Mouse (Mus musculus) Patski (cell line): ENCODE measurements around the gene Borcs7. TPM values are rescaled to one million over a fixed set of nuclear protein-coding genes. Genes with fewer than 3 reads are reported as not detected.

Experiments
- ATAC-seq: fragments of 100-300 bp; one replicate; pipeline ENCODE4 v1.8.0; 2021
- CTCF ChIA-PET: fragments of 350-600 bp; sonication (Branson Sonifier 250); formaldehyde crosslinking; loops from one replicate; lab custom pipeline; 2022; ENCODE audit warnings: inconsistent platforms; lab: Charles Lee
- POLR2A ChIA-PET: fragments of 350-600 bp; sonication (Branson Sonifier 250); formaldehyde crosslinking; loops from one replicate; lab custom pipeline; 2022; ENCODE audit warnings: antibody characterized with exemption, inconsistent platforms; lab: Charles Lee
- DNase-seq: peaks from one replicate; pipeline ENCODE4 v3.0.0-alpha.2; 2011; ENCODE audit warnings: low read depth, low spot score
- H3K27me3 ChIP-seq: fragments of 371-371 bp; one replicate; pipeline ENCODE4 v1.5.1; 2021
- CTCF ChIP-seq: fragments of 100-300 bp; IDR thresholded peaks from one replicate; pipeline ENCODE4 v1.5.1; 2021
- in situ Hi-C: fragments of 300-500 bp; cut with MboI; formaldehyde crosslinking; loops from 3 replicates; pipeline ENCODE4 v1.11.1; 2018; ENCODE audit warnings: low pct_unique_long_range_greater_than_20kb, mixed read lengths
- polyA plus RNA-seq: library from polyadenylated mRNA; unstranded; gene quantifications from one replicate; pipeline ENCODE4 v1.2.3, GENCODE M21; 2021

Borcs7 gene
- polyA plus RNA-seq, 1 experiment from 2014 or later, result 8.3 TPM

- TF ChIP-seq CTCF, result no peak
- ATAC-seq (no peak), DNase-seq (no peak)
- in situ Hi-C loops, result no loop called here
- H3K27me3 ChIP-seq, result peaks cover 19% of the 10 kb centered on the region
- ChIA-PET POLR2A (no interaction called here), CTCF (interaction anchor here (0.5 to 1.5 kb wide), 2 partner anchors 9 to 14 kb away, joined by 3 to 4 read pairs; no protein-coding TSS in a partner anchor)
Observed at GRCm38 (mm10) chr19:46707296-46708151, 17.8 kb downstream of the Borcs7 start, which contains the start of gene As3mt. TSS of gene As3mt (plus strand) at chr19:46707458.

- ChIA-PET POLR2A (no interaction called here), CTCF (interaction anchor here (1.5 kb wide), 1 partner anchor 39 kb away, joined by 4 read pairs; no protein-coding TSS in a partner anchor)
- in situ Hi-C loops, result no loop called here
Observed at GRCm38 (mm10) chr19:46710614-46711013, 20.9 kb downstream of the Borcs7 start.

GRCm38 (mm10) chr19:46714234-46714633, 24.5 kb downstream of the Borcs7 start:
- ChIA-PET CTCF (interaction anchor here (1.6 kb wide), 1 partner anchor 9 kb away, joined by 4 read pairs; no protein-coding TSS in a partner anchor), POLR2A (no interaction called here)
- in situ Hi-C loops, result no loop called here
- no peak for TF ChIP-seq CTCF
- ATAC-seq (no peak), DNase-seq (no peak)
- H3K27me3 ChIP-seq, result peaks cover 20% of the 10 kb centered on the region

More at GRCm38 (mm10) chr19:46710614-46711013, 20.9 kb downstream of the Borcs7 start:
- TF ChIP-seq CTCF, result no peak
- DNase-seq (no peak), ATAC-seq (no peak)
- peaks cover 21% of the 10 kb centered on the region for H3K27me3 ChIP-seq

GRCm38 (mm10) chr19:46715016-46715415, 25.3 kb downstream of the Borcs7 start:
- peaks cover 21% of the 10 kb centered on the region for H3K27me3 ChIP-seq
- ATAC-seq (no peak), DNase-seq (no peak)
- no peak for TF ChIP-seq CTCF
- in situ Hi-C loops, result no loop called here
- CTCF ChIA-PET, result interaction anchor here (0.8 kb wide), 1 partner anchor 9 kb away, joined by 4 read pairs; no protein-coding TSS in a partner anchor
- POLR2A ChIA-PET, result interaction anchor here (0.6 to 0.8 kb wide), 2 partner anchors 24 to 25 kb away, joined by 4 read pairs; no protein-coding TSS in a partner anchor

- CTCF ChIA-PET, result no interaction called here
- TF ChIP-seq CTCF, result no peak
- ATAC-seq (no peak), DNase-seq (no peak)
- in situ Hi-C loops, result no loop called here
- H3K27me3 ChIP-seq, result peaks cover 33% of the 10 kb centered on the region
- POLR2A ChIA-PET, result no interaction called here
Observed at GRCm38 (mm10) chr19:46718150-46718549, 28.4 kb downstream of the Borcs7 start.

- no peak for DNase-seq
- ChIA-PET CTCF (interaction anchor here (1.8 kb wide), 1 partner anchor 11 kb away, joined by 4 read pairs; no protein-coding TSS in a partner anchor), POLR2A (interaction anchor here (0.5 kb wide), 1 partner anchor 216 kb away, joined by 6 read pairs; no protein-coding TSS in a partner anchor)
- in situ Hi-C loops, result no loop called here
- no peak for TF ChIP-seq CTCF
- ATAC-seq, result no peak
- peaks cover 22% of the 10 kb centered on the region for H3K27me3 ChIP-seq
Observed at GRCm38 (mm10) chr19:46724411-46724810, 34.7 kb downstream of the Borcs7 start.

- no peak for ATAC-seq
- ChIA-PET CTCF (interaction anchor here (1.1 to 1.5 kb wide), 3 partner anchors 13 to 56 kb away, joined by 3 read pairs; no protein-coding TSS in a partner anchor), POLR2A (no interaction called here)
- in situ Hi-C loops, result no loop called here
- no peak for TF ChIP-seq CTCF
- no peak for DNase-seq
- peaks cover 7% of the 10 kb centered on the region for H3K27me3 ChIP-seq
Observed at GRCm38 (mm10) chr19:46726142-46726541, 36.4 kb downstream of the Borcs7 start.

DNA sequence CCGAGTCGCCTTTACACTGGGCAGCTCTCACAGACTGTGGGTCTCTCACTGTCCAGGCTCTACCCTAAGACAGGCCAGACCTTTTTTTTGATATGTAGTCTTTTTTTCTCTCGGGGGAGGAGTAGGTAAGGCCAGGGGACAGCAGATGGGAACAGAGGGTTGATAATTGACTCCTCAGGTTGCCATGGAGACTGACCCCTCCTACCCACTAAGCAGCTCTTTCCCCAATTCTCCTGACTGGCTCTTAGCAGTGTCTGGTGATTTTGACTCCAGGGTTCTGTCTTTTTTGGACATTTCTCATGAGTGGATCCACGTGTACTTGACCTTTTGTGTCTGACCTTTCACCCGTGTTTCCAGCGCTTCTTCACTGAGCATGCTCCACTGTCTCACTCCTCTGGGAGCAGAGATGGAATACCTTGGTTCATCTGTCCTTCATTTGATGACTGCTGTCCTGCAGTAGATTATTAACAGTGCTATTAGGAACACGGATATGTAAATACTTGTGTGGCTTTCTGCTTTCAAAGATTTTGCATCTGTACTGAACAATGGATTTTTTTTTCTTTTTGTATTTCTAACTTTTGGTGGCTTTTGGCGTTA, 37.5 kb downstream of the Borcs7 start:
- CTCF ChIA-PET, result interaction anchor here (1.0 to 1.1 kb wide), 3 partner anchors 14 to 73 kb away, joined by 3 read pairs; no protein-coding TSS in a partner anchor
- H3K27me3 ChIP-seq, result peaks cover 4% of the 10 kb centered on the region
- POLR2A ChIA-PET, result interaction anchor here (0.6 kb wide), 1 partner anchor 70 kb away, joined by 3 read pairs; no protein-coding TSS in a partner anchor
- no peak for TF ChIP-seq CTCF
- in situ Hi-C loops, result no loop called here
- ATAC-seq (no peak), DNase-seq (no peak)

- TF ChIP-seq CTCF, result no peak
- POLR2A ChIA-PET, result interaction anchor here (0.6 kb wide), 1 partner anchor 109 kb away, joined by 3 read pairs; no protein-coding TSS in a partner anchor
- DNase-seq, result no peak
- ATAC-seq, result no peak
- CTCF ChIA-PET, result no interaction called here
- in situ Hi-C loops, result no loop called here
- H3K27me3 ChIP-seq, result peaks cover 10% of the 10 kb centered on the region
Observed at GRCm38 (mm10) chr19:46727945-46728540, 38.3 kb downstream of the Borcs7 start.

- POLR2A ChIA-PET, result no interaction called here
- DNase-seq, result no peak
- no peak for TF ChIP-seq CTCF
Observed at GRCm38 (mm10) chr19:46728909-46729308, 39.2 kb downstream of the Borcs7 start.

More at GRCm38 (mm10) chr19:46728909-46729308, 39.2 kb downstream of the Borcs7 start:
- in situ Hi-C loops, result no loop called here
- no peak for ATAC-seq
- CTCF ChIA-PET, result no interaction called here
- peaks cover 14% of the 10 kb centered on the region for H3K27me3 ChIP-seq
